Mouse (Mus musculus) ovary, postnatal 36 days (tissue): ENCODE data around the gene Nobox.
A peak's percentile ranks its signal among the peaks of the same experiment; 100 is the strongest.

Source experiments
- DNase-seq: peaks from one replicate; pipeline ENCODE4 v3.0.0; 2022; ENCODE audit warnings: low spot score, mixed read lengths

Gene Nobox

DNA sequence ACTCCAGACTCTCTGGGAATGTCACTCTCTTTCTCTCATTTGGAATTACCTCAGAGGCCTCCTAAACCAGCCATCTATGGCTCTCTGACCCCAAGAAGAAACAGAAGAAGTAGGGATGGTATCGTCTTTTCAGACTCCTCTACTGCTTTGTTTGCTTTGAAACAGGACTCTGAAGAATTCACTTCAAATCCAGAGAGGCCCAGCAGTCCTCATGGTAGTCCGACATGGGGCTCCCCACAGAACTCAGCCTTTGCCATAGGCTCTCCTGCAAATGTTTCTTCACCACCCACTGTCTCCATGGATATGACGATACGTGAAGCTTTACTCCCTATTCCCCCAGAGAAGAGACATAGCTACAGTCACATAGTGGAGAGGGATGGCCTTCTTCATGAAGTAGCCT, 35.2 kb downstream of the Nobox start:
- DNase-seq = no peak

DNA sequence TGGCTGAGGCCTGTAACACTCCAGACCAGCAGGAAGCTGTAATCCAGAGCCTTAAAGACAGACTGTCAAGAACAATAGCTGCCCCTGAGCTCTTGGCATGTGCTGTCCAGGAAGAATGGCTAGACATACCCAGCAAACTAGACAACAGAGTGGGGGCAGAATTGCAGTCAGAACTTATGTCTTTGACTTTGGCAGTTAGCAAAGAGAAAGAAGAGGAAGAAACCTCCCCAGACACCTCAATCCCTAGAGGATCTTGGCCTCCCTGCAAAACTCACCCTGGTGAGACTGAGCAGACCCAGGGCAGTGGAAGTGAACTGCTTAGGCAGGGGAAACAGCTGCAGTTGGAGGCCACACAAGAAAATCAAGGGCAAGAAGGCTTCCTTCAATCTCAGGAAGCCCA, 36.8 kb downstream of the Nobox start:
- DNase-seq = no peak

DNA sequence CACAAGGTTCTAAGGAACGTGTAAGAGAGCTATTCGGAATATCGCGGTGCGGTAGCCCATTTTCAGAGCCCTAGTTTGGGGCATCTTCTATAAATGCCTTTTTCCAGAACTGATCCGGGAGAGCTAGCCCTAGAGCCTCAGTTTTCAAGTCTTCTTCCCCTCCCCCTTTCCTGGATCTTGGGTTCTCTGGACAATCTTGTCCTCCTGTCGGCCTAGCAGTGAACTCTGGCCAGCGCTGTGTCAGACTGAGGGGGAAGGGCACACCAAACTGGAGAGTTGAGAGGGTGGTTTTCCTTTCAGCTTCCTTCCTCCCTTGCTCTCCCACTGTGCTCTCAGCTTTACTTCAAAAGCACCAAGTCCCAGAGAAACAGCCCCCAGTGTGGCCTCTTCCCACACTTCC, 43.0 kb downstream of the Nobox start:
- peak; percentile 20 for DNase-seq

DNA sequence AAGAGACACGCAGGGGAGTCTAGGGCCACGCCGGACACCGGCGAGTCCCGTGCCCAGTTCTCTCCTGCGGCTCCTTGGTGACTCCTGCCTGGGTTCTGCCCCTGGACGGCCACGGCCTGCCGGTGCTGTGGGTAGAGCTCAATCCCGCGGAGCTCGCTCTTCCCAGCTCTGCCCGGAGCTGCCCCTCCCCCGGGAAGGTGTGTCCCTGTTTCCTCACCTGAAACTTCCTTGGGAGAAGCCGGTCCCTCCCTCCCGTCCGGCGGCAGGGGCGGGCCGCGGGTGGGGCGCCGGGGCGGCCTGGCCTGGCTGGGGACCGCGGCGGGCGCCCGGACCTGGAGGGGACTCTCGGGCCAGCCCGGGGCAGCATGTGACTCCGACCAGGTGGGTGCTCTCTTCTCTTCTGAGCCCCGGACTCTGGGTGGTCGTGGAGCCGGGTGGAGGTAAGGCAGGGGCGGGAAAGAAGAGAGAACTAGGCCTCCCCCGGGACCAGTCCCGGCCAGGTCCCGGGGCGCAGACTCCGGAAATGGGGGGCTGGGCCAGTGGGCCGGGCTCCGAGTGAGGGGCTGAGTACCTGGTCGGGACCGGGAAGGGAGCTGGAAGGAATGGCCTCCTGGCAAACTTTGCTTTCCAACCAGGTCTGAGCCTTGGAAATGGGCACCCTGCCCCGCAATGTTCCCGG, 43.9 kb downstream of the Nobox start, which contains the start of gene Arhgef5:
Gene Arhgef5 (plus strand): TSS at position 220 of the 679 bp plus-strand sequence.
- DNase-seq = peak; percentile 69

DNA sequence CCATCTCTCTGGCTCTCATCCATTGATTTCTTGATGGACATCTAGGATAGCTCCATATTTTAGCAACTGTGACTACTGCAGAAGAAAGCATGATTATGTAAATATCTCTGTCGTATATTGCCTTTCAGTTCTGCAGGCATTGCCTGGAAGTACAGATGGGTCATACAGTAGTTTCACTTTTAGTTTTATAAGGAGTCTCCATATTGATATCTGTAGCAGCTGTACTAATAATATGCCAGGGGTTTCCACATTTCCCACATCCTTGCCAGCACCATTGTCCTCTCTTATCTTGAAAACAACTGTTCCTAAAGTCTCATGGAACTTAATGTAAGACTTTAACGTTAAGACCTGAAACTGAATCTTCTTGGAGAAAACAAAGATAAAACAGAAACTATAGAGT, 48.6 kb downstream of the Nobox start:
- DNase-seq = no peak

DNA sequence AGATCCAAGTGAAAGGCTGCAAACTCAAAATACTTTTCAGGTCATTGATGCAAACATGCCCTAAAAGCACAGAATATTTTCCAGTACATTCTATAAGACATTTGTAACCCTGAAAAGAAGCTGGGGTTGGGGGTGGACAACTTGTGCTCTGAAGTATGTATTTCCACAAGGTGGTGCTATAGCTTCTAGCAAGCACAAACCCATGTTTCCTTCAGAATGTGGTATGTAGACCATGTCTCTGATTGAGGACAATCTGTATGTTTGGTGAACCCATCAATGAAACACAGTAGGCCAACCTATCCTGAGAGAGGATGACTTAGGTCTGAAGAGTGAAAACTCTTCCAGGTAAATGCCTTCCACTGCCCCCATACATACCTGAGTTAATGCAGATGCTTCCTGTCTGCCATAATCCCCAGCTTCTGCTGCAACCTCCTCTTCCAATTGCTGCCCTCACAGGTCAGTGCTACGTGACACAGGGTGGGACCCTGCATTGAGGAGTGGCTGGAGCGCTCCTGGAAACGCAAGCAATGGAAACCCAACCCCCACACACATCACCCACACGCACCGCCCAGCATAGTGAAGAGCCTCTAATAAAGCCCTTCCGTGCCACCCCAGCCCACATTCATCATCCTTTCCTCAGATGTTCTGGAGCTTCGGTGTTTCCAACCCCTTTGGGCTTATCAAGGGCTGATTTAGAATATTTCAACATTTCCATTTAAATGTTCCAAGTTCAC, 55.0 kb downstream of the Nobox start:
- DNase-seq = no peak
